Mouse (Mus musculus) Patski (cell line): ENCODE results near the gene Tas1r1. TPM values are rescaled to one million over a fixed set of nuclear protein-coding genes. Genes with fewer than 3 reads are reported as not detected.

ENCODE experiments used
- ATAC-seq: fragments of 100-300 bp; one replicate; pipeline ENCODE4 v1.8.0; 2021
- CTCF ChIA-PET: fragments of 350-600 bp; sonication (Branson Sonifier 250); formaldehyde crosslinking; loops from one replicate; lab custom pipeline; 2022; ENCODE audit warnings: inconsistent platforms; lab: Charles Lee
- POLR2A ChIA-PET: fragments of 350-600 bp; sonication (Branson Sonifier 250); formaldehyde crosslinking; loops from one replicate; lab custom pipeline; 2022; ENCODE audit warnings: antibody characterized with exemption, inconsistent platforms; lab: Charles Lee
- DNase-seq: peaks from one replicate; pipeline ENCODE4 v3.0.0-alpha.2; 2011; ENCODE audit warnings: low read depth, low spot score
- H3K27me3 ChIP-seq: fragments of 371-371 bp; one replicate; pipeline ENCODE4 v1.5.1; 2021
- CTCF ChIP-seq: fragments of 100-300 bp; IDR thresholded peaks from one replicate; pipeline ENCODE4 v1.5.1; 2021
- in situ Hi-C: fragments of 300-500 bp; cut with MboI; formaldehyde crosslinking; loops from 3 replicates; pipeline ENCODE4 v1.11.1; 2018; ENCODE audit warnings: low pct_unique_long_range_greater_than_20kb, mixed read lengths
- polyA plus RNA-seq: library from polyadenylated mRNA; unstranded; gene quantifications from one replicate; pipeline ENCODE4 v1.2.3, GENCODE M21; 2021

Gene Tas1r1
- polyA plus RNA-seq, 1 experiment from 2014 or later = 0.56 TPM

DNA sequence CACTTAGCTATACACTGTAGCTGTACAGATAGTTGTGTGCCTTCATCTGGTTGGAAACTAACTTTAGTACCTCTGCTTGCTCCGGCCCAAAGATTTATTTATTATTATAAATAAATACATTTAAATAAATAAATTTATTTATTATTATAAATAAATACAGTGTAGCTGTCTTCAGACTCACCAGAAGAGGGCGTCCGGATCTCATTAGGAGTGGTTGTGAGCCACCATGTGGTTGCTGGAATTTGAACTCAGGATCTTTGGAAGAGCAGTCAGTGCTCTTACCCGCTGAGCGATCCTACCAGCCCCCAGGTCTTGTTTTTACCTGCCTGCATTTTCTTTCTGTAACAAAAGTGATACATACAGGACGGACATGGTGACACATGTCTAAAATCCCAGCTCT, 32.2 kb downstream of the Tas1r1 start:
- POLR2A ChIA-PET = no interaction called here
- ATAC-seq (no peak), DNase-seq (no peak)
- CTCF ChIA-PET = interaction anchor here (0.6 to 2.5 kb wide), 3 partner anchors 26 to 52 kb away, joined by 3 to 12 read pairs (median 4); no protein-coding TSS in a partner anchor
- TF ChIP-seq CTCF = no peak
- in situ Hi-C loops = no loop called here
- no peaks in the 10 kb centered on the region for H3K27me3 ChIP-seq

DNA sequence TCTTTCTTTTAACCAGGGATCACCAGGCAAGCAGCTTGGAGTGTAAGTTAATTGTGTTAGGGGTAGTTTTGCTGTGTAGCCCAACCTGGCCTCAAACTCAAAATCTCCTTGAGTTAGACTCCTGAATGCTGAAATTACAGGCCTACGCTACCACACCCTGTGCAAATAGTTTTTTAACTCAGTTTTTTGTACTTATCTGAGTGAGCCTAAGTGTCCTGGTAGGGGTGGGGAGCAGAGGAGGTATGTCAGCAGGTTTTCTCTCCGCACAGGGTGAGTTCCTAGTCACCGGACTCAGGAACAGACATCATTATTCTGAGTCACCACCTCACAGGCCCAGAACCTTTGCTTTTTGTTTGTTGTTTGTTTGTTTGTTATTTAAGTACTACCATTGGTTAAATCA, 36.3 kb downstream of the Tas1r1 start:
- DNase-seq (no peak), ATAC-seq (no peak)
- in situ Hi-C loops = no loop called here
- TF ChIP-seq CTCF = no peak
- no peaks in the 10 kb centered on the region for H3K27me3 ChIP-seq
- ChIA-PET CTCF (no interaction called here), POLR2A (no interaction called here)

DNA sequence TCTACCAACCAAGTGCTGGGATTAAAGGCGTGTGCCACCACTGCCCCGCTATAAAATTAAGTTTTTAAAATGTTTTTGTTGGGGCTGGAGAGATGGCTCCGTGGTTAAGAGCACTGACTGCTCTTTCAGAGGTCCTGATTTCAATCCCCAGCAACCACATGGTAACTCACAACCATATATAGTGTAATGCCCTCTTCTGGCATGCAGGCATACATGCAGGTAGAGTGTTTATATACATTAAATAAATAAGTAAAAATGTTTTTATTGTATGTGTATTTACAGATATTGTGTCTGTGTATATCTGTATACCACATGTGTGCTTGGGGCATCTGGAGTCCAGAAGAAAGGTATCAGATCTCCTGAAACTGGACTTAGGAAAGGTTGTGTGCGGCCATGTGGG, 37.0 kb downstream of the Tas1r1 start:
- in situ Hi-C loops = no loop called here
- H3K27me3 ChIP-seq = no peaks in the 10 kb centered on the region
- no peak for TF ChIP-seq CTCF
- CTCF ChIA-PET = no interaction called here
- POLR2A ChIA-PET = no interaction called here
- ATAC-seq (no peak), DNase-seq (no peak)

- ChIA-PET CTCF (no interaction called here), POLR2A (no interaction called here)
- H3K27me3 ChIP-seq = no peaks in the 10 kb centered on the region
- no peak for TF ChIP-seq CTCF
- ATAC-seq (no peak), DNase-seq (no peak)
- in situ Hi-C loops = no loop called here
Measured at GRCm38 (mm10) chr4:152000906-152001305, 37.5 kb downstream of the Tas1r1 start.

GRCm38 (mm10) chr4:151999481-151999880, 38.9 kb downstream of the Tas1r1 start:
- DNase-seq (no peak), ATAC-seq (no peak)
- no peaks in the 10 kb centered on the region for H3K27me3 ChIP-seq
- ChIA-PET CTCF (no interaction called here), POLR2A (no interaction called here)
- TF ChIP-seq CTCF = no peak
- in situ Hi-C loops = no loop called here

- no peak for TF ChIP-seq CTCF
- DNase-seq (no peak), ATAC-seq (no peak)
- in situ Hi-C loops = no loop called here
- ChIA-PET CTCF (no interaction called here), POLR2A (no interaction called here)
- H3K27me3 ChIP-seq = no peaks in the 10 kb centered on the region
Measured at GRCm38 (mm10) chr4:151997701-151998100, 40.7 kb downstream of the Tas1r1 start.

- ChIA-PET POLR2A (interaction anchor here (0.9 to 1.6 kb wide), 2 partner anchors 10 to 13 kb away, joined by 4 to 8 read pairs; partner anchors contain the start of gene Klhl21), CTCF (no interaction called here)
- ATAC-seq (no peak), DNase-seq (no peak)
- H3K27me3 ChIP-seq = no peaks in the 10 kb centered on the region
- in situ Hi-C loops = no loop called here
- TF ChIP-seq CTCF = no peak
Measured at GRCm38 (mm10) chr4:151996951-151997222, 41.5 kb downstream of the Tas1r1 start.

GRCm38 (mm10) chr4:151996173-151996950, 42.0 kb downstream of the Tas1r1 start, which contains the start of gene Phf13:
TSS of gene Phf13 (minus strand) at chr4:151996258.
- TF ChIP-seq CTCF = no peak
- ATAC-seq (peak; percentile 90), DNase-seq (peak; percentile 86)
- CTCF ChIA-PET = no interaction called here
- no peaks in the 10 kb centered on the region for H3K27me3 ChIP-seq
- POLR2A ChIA-PET = interaction anchor here (0.7 to 1.6 kb wide), 4 partner anchors 11 to 34 kb away, joined by 3 to 8 read pairs (median 6); partner anchors contain the start of gene Klhl21
- in situ Hi-C loops = no loop called here

- TF ChIP-seq CTCF = no peak
- ATAC-seq (no peak), DNase-seq (no peak)
- POLR2A ChIA-PET = interaction anchor here (0.7 to 1.6 kb wide), 3 partner anchors 14 to 34 kb away, joined by 3 to 8 read pairs (median 7); partner anchors contain the start of gene Klhl21
- CTCF ChIA-PET = no interaction called here
- in situ Hi-C loops = no loop called here
- H3K27me3 ChIP-seq = no peaks in the 10 kb centered on the region
Measured at GRCm38 (mm10) chr4:151995371-151996172, 42.8 kb downstream of the Tas1r1 start.

- in situ Hi-C loops = no loop called here
- no peak for TF ChIP-seq CTCF
- ChIA-PET CTCF (interaction anchor here (0.8 to 1.3 kb wide), 3 partner anchors 13 to 19 kb away, joined by 3 read pairs; no protein-coding TSS in a partner anchor), POLR2A (interaction anchor here (1.2 to 2.2 kb wide), 2 partner anchors 13 to 15 kb away, joined by 3 to 7 read pairs; partner anchors contain the start of gene Klhl21)
- DNase-seq (no peak), ATAC-seq (no peak)
- H3K27me3 ChIP-seq = no peaks in the 10 kb centered on the region
Measured at GRCm38 (mm10) chr4:151994228-151995171, 43.9 kb downstream of the Tas1r1 start.
